Mouse (Mus musculus) CH12.LX (cell line): Measurements from ENCODE around the gene Klhl21. TPM values are rescaled to one million over a fixed set of nuclear protein-coding genes. Genes with fewer than 3 reads are reported as not detected.

Source experiments
- DNase-seq: peaks from one replicate; pipeline ENCODE4 v3.0.0-alpha.2; 2013; ENCODE audit errors: extremely low read depth
- H3K27ac ChIP-seq: 2 replicates; pipeline ENCODE4 v1.5.1; 2012; ENCODE audit warnings: low read depth, mild to moderate bottlenecking, control low read depth, moderate library complexity; ENCODE audit not compliant: insufficient read depth
- H3K27me3 ChIP-seq: replicated peaks from 2 replicates; pipeline ENCODE3; 2012; ENCODE audit warnings: inconsistent platforms
- H3K36me3 ChIP-seq, 2 experiments: replicated peaks in 1 of 2; 2 replicates each; pipeline versions ENCODE3 to v1.6.1; 2012; ENCODE audit warnings: inconsistent platforms in 1 of 2, low read length in 1 of 2, mild to moderate bottlenecking in 1 of 2, mixed read lengths in 1 of 2, moderate library complexity in 1 of 2; ENCODE audit not compliant: control insufficient read depth in 1 of 2, insufficient read depth in 1 of 2
- H3K4me1 ChIP-seq, 2 experiments: 2 replicates each; pipeline ENCODE4 v1.6.1; 2012; ENCODE audit warnings: inconsistent platforms in 1 of 2, moderate library complexity in 1 of 2; ENCODE audit not compliant: insufficient read depth in 2 of 2, control insufficient read depth in 1 of 2
- H3K4me2 ChIP-seq: 2 replicates; pipeline ENCODE4 v1.6.1; 2012; ENCODE audit warnings: low read depth, mild to moderate bottlenecking, control low read depth; ENCODE audit not compliant: poor library complexity, insufficient read depth, severe bottlenecking
- H3K4me3 ChIP-seq, 3 experiments: fragments of 150-350 bp in 1 of 3; sonication (generic) in 1 of 3; replicated peaks in 1 of 3; 2 replicates each; pipeline versions ENCODE3 to v1.5.1; 2011 to 2012; ENCODE audit warnings: low read depth in 2 of 3, low read length in 2 of 3, mild to moderate bottlenecking in 2 of 3, moderate library complexity in 2 of 3, control low read depth in 1 of 3, improper control_type of control experiment in 1 of 3, inconsistent platforms in 1 of 3, mixed read lengths in 1 of 3; ENCODE audit not compliant: poor library complexity in 1 of 3
- H3K79me2 ChIP-seq: replicated peaks from 2 replicates; pipeline ENCODE4 v1.6.1; 2012; ENCODE audit warnings: mild to moderate bottlenecking, moderate library complexity; ENCODE audit not compliant: control insufficient read depth, poor library complexity, insufficient read depth, severe bottlenecking; ENCODE audit errors: extremely low read depth
- H3K9ac ChIP-seq: 2 replicates; pipeline ENCODE4 v1.6.1; 2012; ENCODE audit warnings: low read depth, mild to moderate bottlenecking, control low read depth, moderate library complexity; ENCODE audit not compliant: insufficient read depth
- H3K9me3 ChIP-seq: replicated peaks from 2 replicates; pipeline ENCODE3; 2012; ENCODE audit warnings: low read length, inconsistent platforms, mixed read lengths
- BHLHE40 ChIP-seq: IDR thresholded peaks from 2 replicates; pipeline ENCODE4 v1.6.1; 2011; ENCODE audit warnings: mild to moderate bottlenecking, low read depth, low read length, improper control_type of control experiment
- CHD2 ChIP-seq: IDR thresholded peaks from 2 replicates; pipeline ENCODE4 v1.6.1; 2011; ENCODE audit warnings: low read length, improper control_type of control experiment
- CTCF ChIP-seq, 2 experiments: IDR thresholded peaks in 1 of 2; conservative IDR thresholded peaks in 1 of 2; 2 replicates each; pipeline ENCODE4 v1.5.1; 2011 to 2012; ENCODE audit warnings: low read depth in 2 of 2, low read length in 2 of 2, improper control_type of control experiment in 1 of 2, inconsistent platforms in 1 of 2, mild to moderate bottlenecking in 1 of 2, moderate library complexity in 1 of 2
- E2F4 ChIP-seq: IDR thresholded peaks from 2 replicates; pipeline ENCODE4 v1.6.1; 2011; ENCODE audit warnings: low read depth, low read length, improper control_type of control experiment; ENCODE audit not compliant: insufficient replicate concordance
- EP300 ChIP-seq: IDR thresholded peaks from 2 replicates; pipeline ENCODE4 v1.6.1; 2011; ENCODE audit warnings: low read length, improper control_type of control experiment
- IRF4 ChIP-seq: IDR thresholded peaks from 2 replicates; pipeline ENCODE4 v1.6.1; 2014; ENCODE audit warnings: low read depth, mild to moderate bottlenecking, inconsistent platforms, low read length, improper control_type of control experiment
- MAFK ChIP-seq: IDR thresholded peaks from 2 replicates; pipeline ENCODE4 v1.6.1; 2011; ENCODE audit warnings: low read length, improper control_type of control experiment; ENCODE audit not compliant: insufficient replicate concordance
- MAX ChIP-seq: IDR thresholded peaks from 2 replicates; pipeline ENCODE4 v1.6.1; 2011; ENCODE audit warnings: low read length, improper control_type of control experiment
- MAZ ChIP-seq: IDR thresholded peaks from 2 replicates; pipeline ENCODE4 v1.6.1; 2012; ENCODE audit warnings: low read depth, mild to moderate bottlenecking, inconsistent platforms, low read length, improper control_type of control experiment, moderate library complexity
- MEF2A ChIP-seq: IDR thresholded peaks from 2 replicates; pipeline ENCODE4 v1.6.1; 2014; ENCODE audit warnings: low read depth, mild to moderate bottlenecking, inconsistent platforms, low read length, improper control_type of control experiment, borderline replicate concordance
- MYC ChIP-seq: IDR thresholded peaks from 2 replicates; pipeline ENCODE4 v1.6.1; 2011; ENCODE audit warnings: low read depth, mild to moderate bottlenecking, improper control_type of control experiment, low read length
- NELFE ChIP-seq: IDR thresholded peaks from 2 replicates; pipeline ENCODE4 v1.6.1; 2011; ENCODE audit warnings: low read depth, low read length, improper control_type of control experiment
- POLR2AphosphoS2 ChIP-seq: IDR thresholded peaks from 2 replicates; pipeline ENCODE4 v1.6.1; 2011; ENCODE audit warnings: low read depth, low read length, improper control_type of control experiment
- RCOR1 ChIP-seq: conservative IDR thresholded peaks from 2 replicates; pipeline ENCODE4 v1.6.1; 2012; ENCODE audit warnings: low read depth, mild to moderate bottlenecking, inconsistent platforms, low read length, improper control_type of control experiment
- SIN3A ChIP-seq: IDR thresholded peaks from 2 replicates; pipeline ENCODE4 v1.6.1; 2012; ENCODE audit warnings: low read length, improper control_type of control experiment, inconsistent platforms
- SMC3 ChIP-seq: IDR thresholded peaks from 2 replicates; pipeline ENCODE4 v1.6.1; 2011; ENCODE audit warnings: low read depth, low read length, improper control_type of control experiment
- UBTF ChIP-seq: IDR thresholded peaks from 2 replicates; pipeline ENCODE4 v1.6.1; 2012; ENCODE audit warnings: low read depth, mild to moderate bottlenecking, inconsistent platforms, low read length, improper control_type of control experiment, moderate library complexity
- USF1 ChIP-seq: IDR thresholded peaks from 2 replicates; pipeline ENCODE4 v1.6.1; 2014; ENCODE audit warnings: low read depth, mild to moderate bottlenecking, inconsistent platforms, low read length, improper control_type of control experiment
- USF2 ChIP-seq: conservative IDR thresholded peaks from 2 replicates; pipeline ENCODE4 v1.6.1; 2011; ENCODE audit warnings: low read depth, low read length, improper control_type of control experiment
- ZKSCAN1 ChIP-seq: IDR thresholded peaks from 2 replicates; pipeline ENCODE4 v1.6.1; 2012; ENCODE audit warnings: low read depth, inconsistent platforms, low read length, improper control_type of control experiment, borderline replicate concordance
- dilution Hi-C: fragments of 300-500 bp; cut with MboI; formaldehyde crosslinking; loops from 2 replicates; pipeline ENCODE4 v1.14.3; 2020; ENCODE audit warnings: low sequenced_read_pairs; ENCODE audit not compliant: extremely low pct_unique_long_range_greater_than_20kb, extremely low pct_ligation_motif_present
- in situ Hi-C: fragments of 300-500 bp; cut with MboI; formaldehyde crosslinking; loops from 3 replicates; pipeline ENCODE4 v1.14.3; 2019; ENCODE audit warnings: low sequenced_read_pairs, low pct_ligation_motif_present, low pct_unique_long_range_greater_than_20kb, mixed read lengths
- polyA plus RNA-seq: library from polyadenylated mRNA; unstranded; fragments of >175 nt; gene quantifications from 2 replicates; pipeline ENCODE4 v1.2.1, GENCODE M21; 2012; ENCODE audit warnings: low read depth; ENCODE audit not compliant: insufficient read length
- total RNA-seq, 2 experiments: library from RNA; depleted of rRNA; stranded (reverse); fragments of 300-350 nt in 1 of 2; fragments of >200 nt in 1 of 2; gene quantifications; 2 replicates each; pipeline ENCODE4 v1.2.3; 2012 to 2014

Klhl21 gene
- total and polyA plus RNA-seq, 3 experiments, result 4.4 to 9.4 (median 7.1) TPM

- no peak overlapping the region for H3K27ac ChIP-seq
- H3K9me3 ChIP-seq, result no peaks in the 10 kb centered on the region
- no peaks in the 10 kb centered on the region for H3K36me3 ChIP-seq
- no peak overlapping the region for H3K4me3 ChIP-seq
- H3K4me2 ChIP-seq, result no peak overlapping the region
- DNase-seq, result no peak
- no peaks in the 10 kb centered on the region for H3K79me2 ChIP-seq
- no peak overlapping the region for H3K9ac ChIP-seq
- H3K4me1 ChIP-seq, result peaks cover 5 to 10% of the 10 kb centered on the region in 2 experiments; a peak in 3 of 4 replicates
- TF ChIP-seq MYC (peak; percentile 26; the same call in 1 of the 2 replicates), NELFE (no peak)
- dilution Hi-C loops (no loop called here), in situ Hi-C loops (no loop called here)
- H3K27me3 ChIP-seq, result peaks cover 15% of the 10 kb centered on the region
Observed at GRCm38 (mm10) chr4:152001335-152001734, 7.3 kb upstream of the Klhl21 start.

- DNase-seq, result no peak
- peaks cover 14% of the 10 kb centered on the region for H3K27me3 ChIP-seq
- H3K9ac ChIP-seq, result no peak overlapping the region
- TF ChIP-seq E2F4 (no peak), POLR2AphosphoS2 (no peak), IRF4 (no peak), MYC (no peak), UBTF (no peak), MAZ (no peak)
- H3K36me3 ChIP-seq, result no peaks in the 10 kb centered on the region
- H3K4me3 ChIP-seq, result no peak overlapping the region
- no peaks in the 10 kb centered on the region for H3K9me3 ChIP-seq
- no peak overlapping the region for H3K27ac ChIP-seq
- in situ Hi-C loops (no loop called here), dilution Hi-C loops (no loop called here)
- no peak overlapping the region for H3K4me2 ChIP-seq
- H3K4me1 ChIP-seq, result peaks cover 5 to 8% of the 10 kb centered on the region in 2 experiments; a peak in 3 of 4 replicates
- H3K79me2 ChIP-seq, result no peaks in the 10 kb centered on the region
Observed at GRCm38 (mm10) chr4:152002063-152002462, 6.5 kb upstream of the Klhl21 start.

GRCm38 (mm10) chr4:152006137-152006536 is 2.5 kb upstream of the Klhl21 start:
- in situ Hi-C loops, result no loop called here
- H3K4me2 ChIP-seq, result no peak overlapping the region
- H3K4me3 ChIP-seq, result no peak overlapping the region
- H3K79me2 ChIP-seq, result 0 out of 2 replicates have a peak, but pooled peaks cover 2% of the 10 kb centered on the region
- no peaks in the 10 kb centered on the region for H3K9me3 ChIP-seq
- H3K36me3 ChIP-seq, result no peaks in the 10 kb centered on the region
- no peak overlapping the region for H3K9ac ChIP-seq
- peaks cover 18% of the 10 kb centered on the region for H3K27me3 ChIP-seq
- H3K4me1 ChIP-seq, result peaks cover 9 to 24% of the 10 kb centered on the region in 2 experiments
- H3K27ac ChIP-seq, result no peak overlapping the region
- DNase-seq, result no peak
- dilution Hi-C loops, result no loop called here
- TF ChIP-seq UBTF (no peak), MAX (no peak), SMC3 (0 out of 2 replicates have a peak, but pooled peaks have one; percentile 2), RCOR1 (no peak), SIN3A (no peak), IRF4 (no peak), MYC (peak; percentile 34; the same call in 1 of the 2 replicates), MEF2A (no peak), CHD2 (no peak), EP300 (no peak), ZKSCAN1 (no peak), MAZ (no peak), CTCF (conservative IDR thresholded peaks at IDR 0.05 in 1 of 2, IDR thresholded peaks at IDR 0.05 in 1 of 2; ENCODE audit: low read depth in 2 of 2, low read length in 2 of 2) (peak in 1 of 2 experiments; percentile 52; a peak in 2 of 4 replicates), BHLHE40 (no peak), USF1 (no peak), USF2 (no peak), MAFK (no peak)
